Mouse (Mus musculus) spleen, postnatal 4 days (tissue): ENCODE measurements around the gene Prlhr.

Source experiments
- DNase-seq, 2 experiments: peaks; one replicate each; pipeline ENCODE4 v3.0.0; 2022; ENCODE audit warnings: low spot score in 2 of 2

The Prlhr gene

DNA sequence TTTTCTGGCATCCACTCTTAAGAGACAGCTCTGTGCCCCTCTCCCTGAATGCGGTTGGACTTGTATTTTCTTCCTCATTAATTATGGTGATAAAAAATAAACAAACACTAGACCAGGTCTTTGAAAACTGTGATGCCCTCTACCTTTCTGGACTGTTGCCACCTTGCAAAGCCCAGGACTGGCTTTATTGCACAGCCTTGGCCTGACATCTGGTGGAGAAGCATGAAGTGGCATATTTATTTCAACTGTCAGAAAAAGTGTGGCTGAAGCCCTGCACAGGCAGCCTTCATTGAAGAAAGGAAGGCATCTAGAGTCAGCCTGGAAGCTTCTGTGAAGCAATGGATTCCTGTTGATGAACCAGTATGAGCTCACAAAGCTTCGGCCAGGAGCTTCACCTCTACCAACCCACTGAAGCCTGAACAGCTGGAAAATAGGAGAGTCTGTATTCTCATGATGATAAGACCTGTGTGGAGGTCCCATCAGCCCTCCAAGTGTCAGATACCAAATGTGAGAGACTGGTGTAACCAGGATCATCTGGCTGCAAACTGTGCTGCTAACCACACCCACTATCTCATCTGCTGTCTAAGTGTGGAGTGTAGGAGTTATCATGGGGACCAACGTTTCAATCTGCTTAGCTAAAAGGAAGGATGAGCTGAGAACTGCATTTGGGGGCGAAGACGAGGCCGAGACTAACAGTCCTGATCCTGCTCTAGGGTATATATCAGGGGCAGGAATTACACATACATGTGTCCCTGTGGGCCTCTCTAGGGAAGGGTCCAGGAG, 35.6 kb downstream of the Prlhr start:
- DNase-seq: no peak

- no peak for DNase-seq
Measured at GRCm38 (mm10) chr19:60417611-60418010, 50.5 kb downstream of the Prlhr start.
